Mouse (Mus musculus) layer of hippocampus, postnatal 10 days (tissue): ENCODE results near the gene Chrna4. TPM values are rescaled to one million over a fixed set of nuclear protein-coding genes. Genes with fewer than 3 reads are reported as not detected.

ENCODE experiments used
- DNase-seq, 2 experiments: peaks; one replicate each; pipeline ENCODE4 v3.0.0; 2021; ENCODE audit warnings: low spot score in 2 of 2
- total RNA-seq, 2 experiments: library from RNA; stranded (reverse); gene quantifications; 2 replicates each; pipeline ENCODE4 v1.2.3; 2021

The Chrna4 gene
- total RNA-seq, 2 experiments from 2014 or later: 32.4 to 33.7 TPM

GRCm38 (mm10) chr2:181038644-181039355, 4.5 kb downstream of the Chrna4 start:
- DNase-seq: peak; percentile 45 to 51

- DNase-seq: no peak
Measured at GRCm38 (mm10) chr2:181036561-181036960, 6.8 kb downstream of the Chrna4 start.

GRCm38 (mm10) chr2:181035186-181035585, 8.2 kb downstream of the Chrna4 start:
- no peak for DNase-seq

- DNase-seq: no peak
Measured at GRCm38 (mm10) chr2:181033310-181033709, 10.0 kb downstream of the Chrna4 start.

GRCm38 (mm10) chr2:181032407-181032806, 10.9 kb downstream of the Chrna4 start:
- DNase-seq: peak; percentile 53 to 73

- no peak for DNase-seq
Measured at GRCm38 (mm10) chr2:181031406-181031934, 11.9 kb downstream of the Chrna4 start.

- DNase-seq: no peak
Measured at GRCm38 (mm10) chr2:181008339-181008738, 35.0 kb downstream of the Chrna4 start.

GRCm38 (mm10) chr2:181007054-181007453, 36.3 kb downstream of the Chrna4 start:
- no peak for DNase-seq

- no peak for DNase-seq
Measured at GRCm38 (mm10) chr2:180996905-180997304, 46.4 kb downstream of the Chrna4 start.

- DNase-seq: peak; percentile 57 to 65
Measured at GRCm38 (mm10) chr2:180996436-180996835, 46.9 kb downstream of the Chrna4 start.

GRCm38 (mm10) chr2:180995457-180995856, 47.9 kb downstream of the Chrna4 start:
- DNase-seq: no peak

- no peak for DNase-seq
Measured at GRCm38 (mm10) chr2:180994360-180994759, 49.0 kb downstream of the Chrna4 start.

- no peak for DNase-seq
Measured at GRCm38 (mm10) chr2:180990347-180990746, 53.0 kb downstream of the Chrna4 start.

- DNase-seq: no peak
Measured at GRCm38 (mm10) chr2:180988948-180989347, 54.4 kb downstream of the Chrna4 start.

- no peak for DNase-seq
Measured at GRCm38 (mm10) chr2:180988347-180988913, 54.9 kb downstream of the Chrna4 start.

- no peak for DNase-seq
Measured at GRCm38 (mm10) chr2:180987432-180988030, 55.8 kb downstream of the Chrna4 start.

GRCm38 (mm10) chr2:180987001-180987400, 56.3 kb downstream of the Chrna4 start:
- DNase-seq: no peak

GRCm38 (mm10) chr2:180986449-180986848, 56.9 kb downstream of the Chrna4 start, which contains the start of gene Col20a1:
Gene Col20a1 (plus strand): TSS chr2:180986535.
- no peak for DNase-seq

GRCm38 (mm10) chr2:180985635-180986034, 57.7 kb downstream of the Chrna4 start:
- no peak for DNase-seq

GRCm38 (mm10) chr2:180981133-180981532, 62.2 kb downstream of the Chrna4 start:
- DNase-seq: no peak
